Mouse (Mus musculus) forebrain, postnatal 0 days (tissue): ENCODE results near the gene Olfr791. TPM values are rescaled to one million over a fixed set of nuclear protein-coding genes. Genes with fewer than 3 reads are reported as not detected.
A peak's percentile ranks its signal among the peaks of the same experiment; 100 is the strongest.

Experiments used
- ATAC-seq: fragments of 200-750 bp; cut with Nextera tagmentation; 2 replicates; pipeline ENCODE4 v1.8.0; 2017; ENCODE audit warnings: mild to moderate bottlenecking, moderate library complexity
- DNase-seq: peaks from one replicate; pipeline ENCODE4 v3.0.0-alpha.2; 2015
- H3K27ac ChIP-seq: fragments of 300-500 bp; sonication (generic); 2 replicates; pipeline ENCODE4 v1.5.1; 2014; ENCODE audit warnings: low read depth, mild to moderate bottlenecking, antibody characterized with exemption, low read length, moderate library complexity, mixed read lengths
- H3K27me3 ChIP-seq: fragments of 300-500 bp; sonication (generic); 2 replicates; pipeline ENCODE4 v1.6.1; 2014; ENCODE audit warnings: mild to moderate bottlenecking, low read length, mixed read lengths; ENCODE audit not compliant: insufficient read depth
- H3K36me3 ChIP-seq: fragments of 300-500 bp; sonication (generic); 2 replicates; pipeline ENCODE4 v1.6.1; 2014; ENCODE audit warnings: mild to moderate bottlenecking, moderate library complexity; ENCODE audit not compliant: insufficient read depth
- H3K4me1 ChIP-seq: fragments of 300-500 bp; sonication (generic); 2 replicates; pipeline ENCODE4 v1.6.1; 2014; ENCODE audit warnings: antibody characterized with exemption; ENCODE audit not compliant: insufficient read depth
- H3K4me2 ChIP-seq: fragments of 300-500 bp; sonication (generic); 2 replicates; pipeline ENCODE4 v1.6.1; 2014; ENCODE audit warnings: low read depth, mild to moderate bottlenecking, moderate library complexity
- H3K4me3 ChIP-seq: fragments of 300-500 bp; sonication (generic); 2 replicates; pipeline ENCODE4 v1.5.1; 2014; ENCODE audit warnings: low read depth, low read length, mixed read lengths
- H3K9ac ChIP-seq: fragments of 300-500 bp; sonication (generic); 2 replicates; pipeline ENCODE4 v1.6.1; 2014; ENCODE audit warnings: mild to moderate bottlenecking
- H3K9me3 ChIP-seq: fragments of 300-500 bp; sonication (generic); 2 replicates; pipeline ENCODE4 v1.6.1; 2016; ENCODE audit warnings: low read length
- CTCF ChIP-seq: sonication (generic); IDR thresholded peaks from 2 replicates; pipeline ENCODE4 v1.5.1; 2016; ENCODE audit warnings: antibody characterized with exemption, control low read depth, low read depth
- WGBS: fragments of 180-500 bp; shearing (Covaris S2); extraction: QIAGEN DNeasy Blood & Tissue Kit; methylation state at CpG from one replicate; pipeline ENCODE4 v1.1.7; 2014; 5-methylcytosine and 5-hydroxymethylcytosine counted together
- polyA plus RNA-seq: library from polyadenylated mRNA; unstranded; fragments of >200 nt; fragmentation: Nextera tagmentation; extraction: Ambion mirVana; gene quantifications from 2 replicates; pipeline ENCODE4 v1.2.1, GENCODE M21; 2015
- total RNA-seq: library from RNA; depleted of rRNA; stranded (reverse); fragments of >200 nt; gene quantifications from 2 replicates; pipeline ENCODE4 v1.2.3, GENCODE M21; 2014; rRNA removed

The Olfr791 gene
- total and polyA plus RNA-seq, 2 experiments from 2014 or later = not detected

DNA sequence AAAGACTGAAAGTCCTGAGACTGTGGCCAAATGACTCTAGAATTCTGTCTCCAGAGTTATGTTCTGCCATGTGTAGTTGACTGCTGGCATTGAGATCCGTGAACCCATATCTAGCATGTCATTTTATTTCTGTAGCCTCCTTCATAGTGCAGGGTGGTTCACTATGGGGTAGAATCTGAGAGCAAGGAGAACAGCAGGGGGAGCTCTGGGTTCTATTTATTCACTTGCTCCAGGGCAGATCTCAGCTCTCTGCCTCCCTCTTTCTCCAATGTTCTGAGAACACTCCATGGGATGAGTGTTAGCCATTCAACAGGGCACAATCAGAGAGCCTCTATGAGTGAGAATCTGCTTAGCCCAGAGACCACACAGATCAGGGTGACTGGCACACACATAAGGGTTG is 27.8 kb downstream of the Olfr791 start:
- WGBS = 59% methylated on average over 1 of the region's 1 CpGs

DNA sequence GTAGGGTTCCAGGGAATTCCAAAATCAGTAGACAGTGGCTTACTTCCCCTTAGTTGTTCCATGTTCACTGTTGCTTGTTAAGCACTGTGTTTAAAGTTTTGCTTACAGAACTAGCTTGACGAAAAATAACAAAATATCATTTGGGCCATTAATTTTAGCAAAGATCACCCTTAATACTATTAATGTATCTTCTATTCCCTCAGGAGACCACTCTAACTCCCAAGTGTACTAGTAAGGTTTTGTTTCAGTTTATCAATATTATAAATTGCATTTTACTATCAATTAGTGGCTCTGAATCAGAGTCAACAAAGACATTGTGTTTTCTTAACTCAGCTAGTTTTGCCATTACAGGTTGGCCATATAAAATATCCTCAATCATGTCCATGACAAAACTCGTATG is 45.8 kb downstream of the Olfr791 start, which contains the start of gene Olfr794:
Olfr794 (plus strand) TSS at position 301 of the 400 bp plus-strand sequence.
- H3K9ac ChIP-seq = no peak within 1 kb of the TSS
- DNase-seq = no peak
- no peaks in the 10 kb centered on the region for H3K27me3 ChIP-seq
- H3K4me1 ChIP-seq = no peaks in the 10 kb centered on the region
- 84% methylated on average over 2 of the region's 2 CpGs for WGBS
- no peak within 1 kb of the TSS for H3K4me2 ChIP-seq
- H3K4me3 ChIP-seq = no peak within 1 kb of the TSS
- H3K27ac ChIP-seq = no peak within 1 kb of the TSS
- H3K9me3 ChIP-seq = no peaks in the 10 kb centered on the region
- no peak for ATAC-seq
- TF ChIP-seq CTCF = no peak
- no peaks in the 10 kb centered on the region for H3K36me3 ChIP-seq

More for the DNA sequence above, 27.8 kb downstream of the Olfr791 start:
- H3K27ac ChIP-seq = no peak overlapping the region
- no peak for ATAC-seq
- H3K36me3 ChIP-seq = no peaks in the 10 kb centered on the region
- no peaks in the 10 kb centered on the region for H3K27me3 ChIP-seq
- H3K4me2 ChIP-seq = no peak overlapping the region
- H3K9ac ChIP-seq = no peak overlapping the region
- peak; percentile 0 for DNase-seq
- TF ChIP-seq CTCF = no peak
- no peaks in the 10 kb centered on the region for H3K9me3 ChIP-seq
- no peaks in the 10 kb centered on the region for H3K4me1 ChIP-seq
- no peak overlapping the region for H3K4me3 ChIP-seq

DNA sequence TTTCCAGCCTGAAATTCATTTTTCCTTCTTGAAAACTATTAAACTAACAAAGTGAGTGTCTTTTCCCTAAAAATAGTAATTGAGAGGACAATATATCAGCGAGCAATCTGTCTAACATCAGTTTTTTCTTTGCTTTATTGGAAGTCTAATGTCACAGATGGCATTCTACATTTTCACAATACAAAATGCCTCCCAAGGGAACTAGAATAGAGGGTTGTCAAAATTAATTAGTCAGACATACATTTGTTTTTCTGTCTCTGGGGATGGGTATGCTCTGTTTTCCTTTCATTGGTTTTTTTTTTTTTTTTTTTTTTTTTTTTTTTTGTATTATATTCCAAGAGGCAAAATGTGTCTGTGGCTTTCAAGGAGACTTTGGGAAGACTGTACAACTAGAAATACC is 55.5 kb downstream of the Olfr791 start:
- no peak for DNase-seq
- TF ChIP-seq CTCF = no peak
- no peaks in the 10 kb centered on the region for H3K36me3 ChIP-seq
- no peaks in the 10 kb centered on the region for H3K9me3 ChIP-seq
- no peaks in the 10 kb centered on the region for H3K4me1 ChIP-seq
- no peak for ATAC-seq
- no peak overlapping the region for H3K27ac ChIP-seq
- WGBS = 64% methylated on average over 1 of the region's 1 CpGs
- H3K4me3 ChIP-seq = no peak overlapping the region
- H3K27me3 ChIP-seq = no peaks in the 10 kb centered on the region
- H3K4me2 ChIP-seq = no peak overlapping the region
- H3K9ac ChIP-seq = no peak overlapping the region

Other genes starting within 250 kb of the Olfr791 start
- gene Olfr780, start 203.7 kb upstream of the Olfr791 start, total RNA-seq = not detected in 2 replicates
- not detected in 2 replicates for gene Olfr780, start 203.7 kb upstream of the Olfr791 start, polyA plus RNA-seq
- gene Olfr781, start 192.9 kb upstream of the Olfr791 start, total RNA-seq = not detected in 2 replicates
- gene Olfr781, start 192.9 kb upstream of the Olfr791 start, polyA plus RNA-seq = not detected in 2 replicates
- gene Olfr782, start 172.9 kb upstream of the Olfr791 start, total RNA-seq = not detected in 2 replicates
- not detected in 2 replicates for gene Olfr782, start 172.9 kb upstream of the Olfr791 start, polyA plus RNA-seq
- gene Olfr784, start 137.7 kb upstream of the Olfr791 start, total RNA-seq = 0.43 and 0.46 TPM in 2 replicates
- 0.05 and 0.06 TPM in 2 replicates for gene Olfr784, start 137.7 kb upstream of the Olfr791 start, polyA plus RNA-seq
- not detected in 2 replicates for gene Olfr785, start 116.4 kb upstream of the Olfr791 start, total RNA-seq
- not detected in 2 replicates for gene Olfr785, start 116.4 kb upstream of the Olfr791 start, polyA plus RNA-seq
- gene Olfr786, start 94.5 kb upstream of the Olfr791 start, total RNA-seq = not detected in 2 replicates
- gene Olfr786, start 94.5 kb upstream of the Olfr791 start, polyA plus RNA-seq = not detected in 2 replicates
- gene Olfr787, start 59.9 kb upstream of the Olfr791 start, total RNA-seq = not detected in 2 replicates
- not detected in 2 replicates for gene Olfr787, start 59.9 kb upstream of the Olfr791 start, polyA plus RNA-seq
- not detected in 2 replicates for gene Olfr788, start 50.8 kb upstream of the Olfr791 start, total RNA-seq
- gene Olfr788, start 50.8 kb upstream of the Olfr791 start, polyA plus RNA-seq = not detected in 2 replicates
- gene Olfr789, start 37.0 kb upstream of the Olfr791 start, total RNA-seq = not detected in 2 replicates
- not detected in 2 replicates for gene Olfr789, start 37.0 kb upstream of the Olfr791 start, polyA plus RNA-seq
- gene Olfr790, start 23.3 kb upstream of the Olfr791 start, total RNA-seq = not detected in 2 replicates
- gene Olfr790, start 23.3 kb upstream of the Olfr791 start, polyA plus RNA-seq = not detected in 2 replicates
- gene Olfr792, start 17.4 kb downstream of the Olfr791 start, total RNA-seq = not detected in 2 replicates
- not detected in 2 replicates for gene Olfr792, start 17.4 kb downstream of the Olfr791 start, polyA plus RNA-seq
- 0.15 TPM in 1 of 2 replicates, not detected in the other for gene Olfr794, start 45.9 kb downstream of the Olfr791 start, total RNA-seq
- gene Olfr794, start 45.9 kb downstream of the Olfr791 start, polyA plus RNA-seq = not detected in 2 replicates
- not detected in 2 replicates for gene Olfr796, start 90.8 kb downstream of the Olfr791 start, total RNA-seq
- gene Olfr796, start 90.8 kb downstream of the Olfr791 start, polyA plus RNA-seq = not detected in 2 replicates
- not detected in 2 replicates for gene Olfr798, start 106.1 kb downstream of the Olfr791 start, total RNA-seq
- not detected in 2 replicates for gene Olfr798, start 106.1 kb downstream of the Olfr791 start, polyA plus RNA-seq
- not detected in 2 replicates for gene Olfr799, start 115.7 kb downstream of the Olfr791 start, total RNA-seq
- gene Olfr799, start 115.7 kb downstream of the Olfr791 start, polyA plus RNA-seq = not detected in 2 replicates
- gene Olfr800, start 135.9 kb downstream of the Olfr791 start, total RNA-seq = 0.31 TPM in 1 of 2 replicates, not detected in the other
- gene Olfr800, start 135.9 kb downstream of the Olfr791 start, polyA plus RNA-seq = not detected in 2 replicates
- not detected in 2 replicates for gene Olfr801, start 152.1 kb downstream of the Olfr791 start, total RNA-seq
- gene Olfr801, start 152.1 kb downstream of the Olfr791 start, polyA plus RNA-seq = not detected in 2 replicates
- not detected in 2 replicates for gene Olfr802, start 166.4 kb downstream of the Olfr791 start, total RNA-seq
- 0.06 TPM in 1 of 2 replicates, not detected in the other for gene Olfr802, start 166.4 kb downstream of the Olfr791 start, polyA plus RNA-seq
- not detected in 2 replicates for gene Olfr803, start 172.5 kb downstream of the Olfr791 start, total RNA-seq
- not detected in 2 replicates for gene Olfr803, start 172.5 kb downstream of the Olfr791 start, polyA plus RNA-seq
- gene Olfr804, start 181.4 kb downstream of the Olfr791 start, total RNA-seq = not detected in 2 replicates
- gene Olfr804, start 181.4 kb downstream of the Olfr791 start, polyA plus RNA-seq = not detected in 2 replicates
- gene Olfr805, start 207.6 kb downstream of the Olfr791 start, total RNA-seq = not detected in 2 replicates
- gene Olfr805, start 207.6 kb downstream of the Olfr791 start, polyA plus RNA-seq = not detected in 2 replicates
- not detected in 2 replicates for gene Olfr806, start 220.1 kb downstream of the Olfr791 start, total RNA-seq
- gene Olfr806, start 220.1 kb downstream of the Olfr791 start, polyA plus RNA-seq = not detected in 2 replicates
- not detected in 2 replicates for gene Olfr807, start 236.0 kb downstream of the Olfr791 start, total RNA-seq
- gene Olfr807, start 236.0 kb downstream of the Olfr791 start, polyA plus RNA-seq = not detected in 2 replicates
- not detected in 2 replicates for gene Olfr808, start 243.7 kb downstream of the Olfr791 start, total RNA-seq
- gene Olfr808, start 243.7 kb downstream of the Olfr791 start, polyA plus RNA-seq = not detected in 2 replicates